Mouse (Mus musculus): ENCODE measurements at regions not wholly inside any gene's neighbourhood (a gene's known extent, or its start where the extent isn't known, plus 50 kb on each side); places are given as distances from the start of the nearest gene placed in this dataset.
"Not testable (repeated sequence)": the region's sequence is repeated elsewhere in the genome, so short reads cannot be mapped to it uniquely, and the experiment has no call there.

GRCm38 (mm10) chr10:95773425-95773980 is 69.2 kb downstream of the Gm33543 start:
- peak; percentile 77 for DNase-seq

GRCm38 (mm10) chr10:95772811-95773424 is 69.8 kb downstream of the Gm33543 start:
- no peak for DNase-seq

GRCm38 (mm10) chr10:95768974-95769373 is 73.8 kb downstream of the Gm33543 start:
- DNase-seq = no peak

- no peak for DNase-seq
Observed at GRCm38 (mm10) chr10:95767526-95768161, 75.1 kb downstream of the Gm33543 start.

- DNase-seq = no peak
Observed at GRCm38 (mm10) chr10:95764129-95764528, 78.6 kb downstream of the Gm33543 start.

GRCm38 (mm10) chr10:95762632-95763031 is 80.1 kb downstream of the Gm33543 start:
- DNase-seq = no peak

- no peak for DNase-seq
Observed at GRCm38 (mm10) chr10:95761969-95762368, 80.8 kb downstream of the Gm33543 start.

- DNase-seq = no peak
Observed at GRCm38 (mm10) chr10:95760121-95760870, 82.4 kb downstream of the Gm33543 start.

GRCm38 (mm10) chr10:95758181-95758580 is 84.5 kb downstream of the Gm33543 start:
- no peak for DNase-seq

- no peak for DNase-seq
Observed at GRCm38 (mm10) chr10:95755429-95755828, 82.2 kb upstream of the Anapc15-ps start.

- DNase-seq = no peak
Observed at GRCm38 (mm10) chr10:95753396-95753905, 80.2 kb upstream of the Anapc15-ps start.

- DNase-seq = no peak
Observed at GRCm38 (mm10) chr10:95748360-95748759, 75.1 kb upstream of the Anapc15-ps start.

GRCm38 (mm10) chr10:95747939-95748338 is 74.7 kb upstream of the Anapc15-ps start:
- DNase-seq = no peak

GRCm38 (mm10) chr10:95745834-95746620 is 72.8 kb upstream of the Anapc15-ps start:
- no peak for DNase-seq

- no peak for DNase-seq
Observed at GRCm38 (mm10) chr10:95745254-95745653, 72.0 kb upstream of the Anapc15-ps start.

GRCm38 (mm10) chr10:95743627-95744026 is 70.4 kb upstream of the Anapc15-ps start:
- DNase-seq = no peak

- DNase-seq = no peak
Observed at GRCm38 (mm10) chr10:95739421-95739820, 66.2 kb upstream of the Anapc15-ps start.

- DNase-seq = not testable (repeated sequence)
Observed at GRCm38 (mm10) chr10:95736743-95737142, 63.5 kb upstream of the Anapc15-ps start.

GRCm38 (mm10) chr10:95731001-95731400 is 57.8 kb upstream of the Anapc15-ps start:
- DNase-seq = no peak

GRCm38 (mm10) chr10:95729890-95730289 is 56.6 kb upstream of the Anapc15-ps start:
- DNase-seq = no peak

GRCm38 (mm10) chr10:95725910-95726309 is 52.7 kb upstream of the Anapc15-ps start:
- DNase-seq = peak; percentile 33

GRCm38 (mm10) chr10:95725349-95725748 is 52.1 kb upstream of the Anapc15-ps start:
- no peak for DNase-seq

Data from lung, postnatal 36 days (tissue).